Mouse (Mus musculus) C2C12 (cell line): ENCODE data around the gene Usp12. TPM values are rescaled to one million over a fixed set of nuclear protein-coding genes. Genes with fewer than 3 reads are reported as not detected.

ENCODE experiments used
- H3K27me3 ChIP-seq: one replicate; pipeline ENCODE4 v1.6.1; 2011; ENCODE audit not compliant: control insufficient read depth, insufficient read depth, insufficient read length
- H3K36me3 ChIP-seq: one replicate; pipeline ENCODE4 v1.6.1; 2011; ENCODE audit not compliant: control insufficient read depth, insufficient read depth
- H3K4me3 ChIP-seq: one replicate; pipeline ENCODE4 v1.5.1; 2011; ENCODE audit warnings: mild to moderate bottlenecking, control low read depth; ENCODE audit not compliant: poor library complexity, insufficient read depth, severe bottlenecking
- H3K79me2 ChIP-seq: one replicate; pipeline ENCODE4 v1.6.1; 2011; ENCODE audit not compliant: control insufficient read depth, insufficient read depth
- H3K79me3 ChIP-seq: one replicate; pipeline ENCODE4 v1.6.1; 2011; ENCODE audit warnings: low read depth, control low read depth
- H3ac ChIP-seq: one replicate; pipeline ENCODE3; 2011; ENCODE audit warnings: low read depth; ENCODE audit not compliant: control insufficient read depth, insufficient read length
- CEBPB ChIP-seq: IDR thresholded peaks from one replicate; pipeline ENCODE4 v1.6.1; 2011; ENCODE audit warnings: low read depth, mild to moderate bottlenecking, control low read depth, moderate library complexity
- CTCF ChIP-seq: IDR thresholded peaks from one replicate; pipeline ENCODE4 v1.5.1; 2011; ENCODE audit not compliant: control insufficient read depth, insufficient read depth, insufficient read length
- FOSL1 ChIP-seq: IDR thresholded peaks from one replicate; pipeline ENCODE4 v1.8.0; 2011; ENCODE audit warnings: mild to moderate bottlenecking, low read length; ENCODE audit not compliant: poor library complexity, insufficient read depth, severe bottlenecking
- MAX ChIP-seq: IDR thresholded peaks from one replicate; pipeline ENCODE4 v1.6.1; 2011; ENCODE audit warnings: mild to moderate bottlenecking, control low read depth
- MYOD1 ChIP-seq: IDR thresholded peaks from one replicate; pipeline ENCODE4 v1.6.1; 2011; ENCODE audit warnings: low read depth; ENCODE audit not compliant: control insufficient read depth, insufficient read length
- MYOG ChIP-seq: IDR thresholded peaks from one replicate; pipeline ENCODE4 v1.6.1; 2011; ENCODE audit not compliant: control insufficient read depth, insufficient read length; ENCODE audit errors: extremely low read depth
- USF1 ChIP-seq: IDR thresholded peaks from one replicate; pipeline ENCODE4 v1.6.1; 2011; ENCODE audit warnings: low read depth, mild to moderate bottlenecking, control low read depth, moderate library complexity
- long read RNA-seq, 2 experiments: library from polyadenylated mRNA; unstranded; transcript quantifications; one replicate each; pipeline ENCODE4 v2.0.0; 2019 to 2020
- polyA plus RNA-seq: library from polyadenylated mRNA; unstranded; fragments of >200 nt; fragmentation: generic; extraction: Trizol; gene quantifications from one replicate; pipeline ENCODE4 v1.2.1, GENCODE M21; 2012; ENCODE audit warnings: missing spikeins

The Usp12 gene
- polyA plus RNA-seq = 22.2 TPM
- long read RNA-seq, experiment 1, full-length matches to known transcripts = 6 of 9 reads
- long read RNA-seq, experiment 1, partial matches to known transcripts = 0 of 9 reads
- long read RNA-seq, experiment 1, other reads (novel, unspliced or antisense) = 3 of 9 reads
- long read RNA-seq, experiment 2, full-length matches to known transcripts = 17 of 34 reads
- long read RNA-seq, experiment 2, partial matches to known transcripts = 6 of 34 reads
- long read RNA-seq, experiment 2, other reads (novel, unspliced or antisense) = 11 of 34 reads

DNA sequence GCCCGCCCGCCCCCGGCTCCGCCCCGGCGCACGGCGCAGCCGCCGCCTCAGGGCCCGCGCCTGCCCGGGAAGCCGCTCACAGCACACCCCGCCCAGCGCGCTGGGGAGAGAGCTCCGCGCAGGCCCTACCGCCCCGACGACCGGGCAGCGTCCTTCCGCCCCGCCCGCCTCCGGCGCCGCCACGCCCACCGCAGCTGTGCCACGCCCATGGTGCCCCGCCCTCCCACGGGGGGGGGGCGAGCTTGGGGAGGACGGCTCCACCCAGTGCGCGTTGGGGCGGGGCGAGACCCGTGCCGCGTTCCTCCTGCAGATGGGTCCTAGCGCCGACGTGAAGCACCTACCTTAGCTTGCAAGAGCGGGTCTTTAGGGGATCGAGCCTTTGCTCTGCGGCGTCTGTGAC lies at the start of gene Usp12:
Gene Usp12, minus strand, starts transcription at position 154 of the 400 bp plus-strand sequence.
- Histone ChIP-seq H3K79me2 (peaks cover 46% of the 10 kb centered on the region), H3K79me3 (peaks cover 44% of the 10 kb centered on the region), H3K36me3 (no peaks in the 10 kb centered on the region), H3K4me3 (peak within 1 kb of the TSS; percentile 89), H3ac (peak within 1 kb of the TSS; percentile 99), H3K27me3 (no peaks in the 10 kb centered on the region)
- TF ChIP-seq MYOD1 (no peak), MAX (no peak), CEBPB (no peak), CTCF (no peak), MYOG (no peak), FOSL1 (no peak), USF1 (no peak)

DNA sequence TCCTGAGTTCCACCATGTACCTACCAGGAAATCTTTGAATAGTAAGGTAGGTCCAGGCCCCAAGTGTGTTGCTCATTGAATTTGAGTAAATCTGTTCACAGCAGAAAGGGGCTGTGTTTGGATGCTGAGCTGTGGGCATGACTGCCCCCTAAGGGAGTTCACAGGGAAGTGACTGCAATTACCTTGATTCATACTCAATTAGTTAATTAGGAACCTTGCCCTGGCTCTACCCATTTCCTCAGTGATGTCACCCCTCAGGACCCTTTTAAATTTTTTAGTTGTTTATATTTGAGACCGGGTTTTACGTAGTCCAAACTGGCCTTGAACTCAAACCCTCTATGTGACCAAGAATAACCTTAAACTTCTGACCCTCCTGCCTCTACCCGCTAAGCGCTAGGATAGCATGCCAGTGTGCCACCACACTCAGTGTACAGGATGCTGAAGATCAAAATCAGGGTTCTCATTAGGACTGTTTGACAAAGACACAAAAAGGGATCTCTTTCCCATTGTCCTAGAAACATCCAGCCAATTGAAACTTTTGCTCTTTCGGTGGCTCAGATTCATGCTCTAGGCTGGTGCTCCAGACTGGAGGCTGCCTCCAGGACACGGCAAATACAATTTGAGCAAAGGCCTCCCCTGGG lies 49.6 kb upstream of the Usp12 start:
- Histone ChIP-seq H3ac (no peak overlapping the region), H3K36me3 (peaks cover 11% of the 10 kb centered on the region), H3K79me2 (no peaks in the 10 kb centered on the region), H3K4me3 (no peak overlapping the region), H3K79me3 (no peaks in the 10 kb centered on the region), H3K27me3 (no peaks in the 10 kb centered on the region)
- no peak for TF ChIP-seq MAX
- TF ChIP-seq CEBPB = no peak
- no peak for TF ChIP-seq MYOG
- no peak for TF ChIP-seq USF1
- TF ChIP-seq FOSL1 = no peak
- TF ChIP-seq CTCF = no peak
- TF ChIP-seq MYOD1 = no peak

DNA sequence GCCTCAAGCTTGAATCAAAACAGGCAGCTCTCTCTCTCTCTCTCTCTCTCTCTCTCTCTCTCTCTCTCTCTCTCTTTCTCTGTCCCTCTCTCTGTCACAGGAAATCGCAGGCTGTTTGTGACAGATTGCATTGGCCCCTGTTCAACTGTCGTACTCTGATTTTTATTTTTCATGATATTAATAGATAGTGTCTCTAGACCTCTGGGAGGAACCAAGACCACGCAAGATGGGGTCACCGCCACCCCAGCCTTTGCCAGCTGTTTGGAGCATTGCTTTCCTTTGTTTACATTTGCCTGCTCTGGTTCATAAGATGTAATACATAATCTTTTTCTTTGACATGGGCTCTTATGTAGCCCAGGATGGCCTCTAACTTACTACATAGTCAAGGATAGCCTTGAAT lies 47.2 kb upstream of the Usp12 start:
- no peak overlapping the region for H3ac ChIP-seq
- H3K79me2 ChIP-seq = no peaks in the 10 kb centered on the region
- no peak overlapping the region for H3K4me3 ChIP-seq
- H3K79me3 ChIP-seq = no peaks in the 10 kb centered on the region
- H3K27me3 ChIP-seq = no peaks in the 10 kb centered on the region
- TF ChIP-seq MYOD1 = no peak
- peaks cover 26% of the 10 kb centered on the region for H3K36me3 ChIP-seq

DNA sequence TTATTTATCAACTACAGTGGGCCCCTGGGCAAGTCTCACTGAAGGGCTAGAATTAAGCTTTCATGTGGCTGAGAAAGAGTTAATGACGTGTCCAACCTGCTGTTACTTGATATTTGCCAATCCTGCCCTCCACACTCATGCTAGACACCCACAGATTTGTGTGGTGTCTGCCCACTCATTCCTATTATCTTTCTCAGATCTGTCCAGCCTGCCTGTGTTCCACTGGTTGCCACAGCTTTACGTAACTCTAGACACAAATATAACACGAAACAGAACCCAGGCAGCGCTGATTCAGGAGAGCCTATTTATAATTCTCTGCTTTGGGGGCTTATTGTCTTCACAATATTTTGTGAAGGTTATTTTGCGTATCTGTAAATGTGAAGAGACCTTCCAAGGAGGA lies 46.5 kb upstream of the Usp12 start:
- peaks cover 32% of the 10 kb centered on the region for H3K36me3 ChIP-seq
- no peaks in the 10 kb centered on the region for H3K27me3 ChIP-seq
- no peak overlapping the region for H3K4me3 ChIP-seq
- no peak overlapping the region for H3ac ChIP-seq
- no peaks in the 10 kb centered on the region for H3K79me3 ChIP-seq
- TF ChIP-seq FOSL1 = no peak
- no peak for TF ChIP-seq CEBPB
- no peak for TF ChIP-seq CTCF
- no peak for TF ChIP-seq USF1
- no peak for TF ChIP-seq MYOD1
- no peak for TF ChIP-seq MYOG
- H3K79me2 ChIP-seq = no peaks in the 10 kb centered on the region

DNA sequence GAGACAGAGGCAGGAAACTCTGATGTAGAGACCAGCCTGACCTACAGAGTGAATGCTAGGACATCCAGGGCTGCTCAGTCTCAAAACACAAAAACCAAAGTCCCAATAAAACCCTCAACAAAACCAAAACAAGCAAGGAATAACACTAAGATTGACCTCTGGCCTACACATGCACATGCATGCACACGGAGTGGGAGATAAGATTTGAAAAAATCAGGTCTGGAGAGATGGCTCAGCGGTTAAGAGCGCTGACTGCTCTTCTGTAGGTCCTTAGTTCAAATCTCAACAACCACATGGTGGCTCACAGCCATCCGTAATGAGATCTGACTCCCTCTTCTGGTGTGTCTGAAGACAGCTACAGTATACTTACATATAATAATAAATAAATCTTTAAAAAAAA lies 45.6 kb upstream of the Usp12 start:
- Histone ChIP-seq H3K36me3 (peaks cover 41% of the 10 kb centered on the region), H3K4me3 (no peak overlapping the region), H3K79me2 (peaks cover 5% of the 10 kb centered on the region), H3ac (no peak overlapping the region), H3K27me3 (no peaks in the 10 kb centered on the region), H3K79me3 (no peaks in the 10 kb centered on the region)
- TF ChIP-seq FOSL1 (no peak), CEBPB (no peak), MAX (no peak), MYOD1 (no peak), CTCF (no peak), USF1 (no peak), MYOG (no peak)

DNA sequence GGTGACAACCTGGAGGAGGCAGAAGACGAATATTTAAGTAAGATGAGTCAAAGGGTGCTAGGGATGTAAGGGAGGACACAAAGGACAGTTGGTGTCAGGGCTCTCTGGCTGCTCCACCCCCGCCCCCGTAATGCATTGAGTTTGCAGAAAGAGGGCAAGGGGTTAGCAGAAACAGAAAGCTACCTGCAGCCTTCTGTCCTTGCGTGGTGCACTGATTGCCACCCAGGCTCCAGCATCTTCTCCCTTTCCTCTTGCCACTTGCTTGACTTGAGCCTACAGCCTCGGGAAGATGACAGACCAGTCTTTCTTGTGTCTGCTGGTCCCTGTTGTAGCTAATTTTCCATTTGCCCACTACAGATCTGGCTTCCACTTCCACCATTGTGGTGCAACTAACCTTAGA lies 45.0 kb upstream of the Usp12 start:
- Histone ChIP-seq H3K36me3 (peaks cover 45% of the 10 kb centered on the region), H3ac (no peak overlapping the region), H3K4me3 (no peak overlapping the region), H3K27me3 (no peaks in the 10 kb centered on the region), H3K79me3 (peaks cover under 1% of the 10 kb centered on the region), H3K79me2 (peaks cover 12% of the 10 kb centered on the region)
- TF ChIP-seq USF1 = no peak
- no peak for TF ChIP-seq MAX
- TF ChIP-seq CTCF = no peak
- TF ChIP-seq CEBPB = no peak
- no peak for TF ChIP-seq FOSL1
- no peak for TF ChIP-seq MYOD1
- TF ChIP-seq MYOG = no peak
